Mouse (Mus musculus) liver, embryonic 16.5 days (tissue): ENCODE measurements around the gene Pgc. TPM values are rescaled to one million over a fixed set of nuclear protein-coding genes. Genes with fewer than 3 reads are reported as not detected.

ENCODE experiments used
- ATAC-seq: fragments of 200-750 bp; cut with Nextera tagmentation; 2 replicates; pipeline ENCODE4 v1.8.0; 2017; ENCODE audit warnings: low read depth, mild to moderate bottlenecking, moderate number of reproducible peaks, moderate library complexity
- H3K27ac ChIP-seq: fragments of 300-500 bp; sonication (generic); 2 replicates; pipeline ENCODE4 v1.5.1; 2014; ENCODE audit warnings: mild to moderate bottlenecking, low read length
- H3K27me3 ChIP-seq: fragments of 300-500 bp; sonication (generic); 2 replicates; pipeline ENCODE4 v1.6.1; 2014; ENCODE audit warnings: low read depth, low read length, mixed read lengths; ENCODE audit not compliant: control insufficient read depth, insufficient read depth
- H3K36me3 ChIP-seq: fragments of 300-500 bp; sonication (generic); 2 replicates; pipeline ENCODE4 v1.6.1; 2014; ENCODE audit warnings: mild to moderate bottlenecking; ENCODE audit not compliant: control insufficient read depth, insufficient read depth
- H3K4me1 ChIP-seq: fragments of 300-500 bp; sonication (generic); 2 replicates; pipeline ENCODE4 v1.6.1; 2014; ENCODE audit warnings: low read depth, low read length, mixed read lengths; ENCODE audit not compliant: control insufficient read depth
- H3K4me2 ChIP-seq: fragments of 300-500 bp; sonication (generic); 2 replicates; pipeline ENCODE4 v1.6.1; 2014; ENCODE audit warnings: low read depth, low read length, mixed read lengths
- H3K4me3 ChIP-seq: fragments of 300-500 bp; sonication (generic); 2 replicates; pipeline ENCODE4 v1.5.1; 2014; ENCODE audit warnings: low read depth, mild to moderate bottlenecking, low read length
- H3K9ac ChIP-seq: fragments of 300-500 bp; sonication (generic); 2 replicates; pipeline ENCODE4 v1.6.1; 2014; ENCODE audit warnings: low read depth, low read length
- H3K9me3 ChIP-seq: fragments of 300-500 bp; sonication (generic); replicated peaks from 2 replicates; pipeline ENCODE4 v1.6.1; 2016; ENCODE audit warnings: low read length; ENCODE audit not compliant: control insufficient read depth
- WGBS: fragments of 180-500 bp; shearing (Covaris S2); extraction: QIAGEN DNeasy Blood & Tissue Kit; methylation state at CpG from one replicate; pipeline ENCODE4 v1.1.7; 2014; ENCODE audit not compliant: insufficient replicate concordance; 5-methylcytosine and 5-hydroxymethylcytosine counted together
- polyA plus RNA-seq: library from polyadenylated mRNA; unstranded; fragments of >200 nt; fragmentation: Nextera tagmentation; extraction: Ambion mirVana; gene quantifications from 2 replicates; pipeline ENCODE4 v1.2.1, GENCODE M21; 2015

The Pgc gene
- polyA plus RNA-seq, 1 experiment from 2014 or later = not detected

GRCm38 (mm10) chr17:47738879-47739798 is 12.5 kb downstream of the Pgc start:
- no peak for ATAC-seq
- H3K4me1 ChIP-seq = peaks cover 33% of the 10 kb centered on the region
- H3K4me2 ChIP-seq = peak overlapping the region; percentile 99
- H3K4me3 ChIP-seq = peak overlapping the region; percentile 77
- no peak overlapping the region for H3K27ac ChIP-seq
- no peaks in the 10 kb centered on the region for H3K9me3 ChIP-seq
- H3K9ac ChIP-seq = peak overlapping the region; percentile 52
- 19% methylated on average over 20 of the region's 20 CpGs for WGBS
- H3K36me3 ChIP-seq = no peaks in the 10 kb centered on the region
- peaks cover 18% of the 10 kb centered on the region for H3K27me3 ChIP-seq

GRCm38 (mm10) chr17:47740186-47740585 is 13.5 kb downstream of the Pgc start:
- peaks cover 33% of the 10 kb centered on the region for H3K4me1 ChIP-seq
- H3K27ac ChIP-seq = no peak overlapping the region
- H3K4me2 ChIP-seq = no peak overlapping the region
- peaks cover 4% of the 10 kb centered on the region for H3K9me3 ChIP-seq
- WGBS = 67% methylated on average over 2 of the region's 2 CpGs
- H3K27me3 ChIP-seq = peaks cover 18% of the 10 kb centered on the region
- H3K4me3 ChIP-seq = no peak overlapping the region
- no peak overlapping the region for H3K9ac ChIP-seq
- no peak for ATAC-seq
- no peaks in the 10 kb centered on the region for H3K36me3 ChIP-seq

- ATAC-seq = peak; percentile 68
- Histone ChIP-seq H3K4me2 (peak overlapping the region; percentile 44), H3K27ac (no peak overlapping the region)
Measured at GRCm38 (mm10) chr17:47742991-47743734, 16.5 kb downstream of the Pgc start.

GRCm38 (mm10) chr17:47744086-47744485 is 17.4 kb downstream of the Pgc start:
- Histone ChIP-seq H3K27ac (no peak overlapping the region), H3K4me2 (no peak overlapping the region), H3K4me1 (peaks cover 26% of the 10 kb centered on the region), H3K36me3 (no peaks in the 10 kb centered on the region), H3K9ac (no peak overlapping the region), H3K9me3 (peaks cover 4% of the 10 kb centered on the region), H3K27me3 (peaks cover 3% of the 10 kb centered on the region), H3K4me3 (no peak overlapping the region)
- WGBS = 75% methylated on average over 14 of the region's 14 CpGs
- no peak for ATAC-seq

More at GRCm38 (mm10) chr17:47742991-47743734, 16.5 kb downstream of the Pgc start:
- no peak overlapping the region for H3K4me3 ChIP-seq
- H3K9ac ChIP-seq = no peak overlapping the region; the same call in 1 of the 2 replicates
- peaks cover 4% of the 10 kb centered on the region for H3K9me3 ChIP-seq
- WGBS = 12% methylated on average over 16 of the region's 16 CpGs
- H3K36me3 ChIP-seq = no peaks in the 10 kb centered on the region
- H3K4me1 ChIP-seq = peaks cover 28% of the 10 kb centered on the region
- H3K27me3 ChIP-seq = peaks cover 10% of the 10 kb centered on the region

- Histone ChIP-seq H3K36me3 (no peaks in the 10 kb centered on the region), H3K27ac (no peak overlapping the region), H3K9me3 (peaks cover 4% of the 10 kb centered on the region), H3K27me3 (no peaks in the 10 kb centered on the region; the same call in 1 of the 2 replicates), H3K4me1 (peaks cover 28% of the 10 kb centered on the region), H3K9ac (no peak overlapping the region), H3K4me2 (no peak overlapping the region), H3K4me3 (no peak overlapping the region)
- 76% methylated on average over 10 of the region's 10 CpGs for WGBS
- no peak for ATAC-seq
Measured at GRCm38 (mm10) chr17:47744746-47745368, 18.2 kb downstream of the Pgc start.

- Histone ChIP-seq H3K4me2 (no peak overlapping the region), H3K36me3 (peaks cover 7% of the 10 kb centered on the region; the same call in 1 of the 2 replicates), H3K9ac (no peak overlapping the region), H3K9me3 (peaks cover 4% of the 10 kb centered on the region), H3K27ac (no peak overlapping the region), H3K4me3 (no peak overlapping the region), H3K4me1 (peaks cover 33% of the 10 kb centered on the region), H3K27me3 (no peaks in the 10 kb centered on the region)
- WGBS = 70% methylated on average over 14 of the region's 14 CpGs
- no peak for ATAC-seq
Measured at GRCm38 (mm10) chr17:47748791-47749553, 22.3 kb downstream of the Pgc start.

- H3K4me3 ChIP-seq = no peak overlapping the region
- ATAC-seq = peak; percentile 37
- 43% methylated on average over 3 of the region's 3 CpGs for whole genome bisulfite sequencing
- no peaks in the 10 kb centered on the region for H3K27me3 ChIP-seq
- H3K36me3 ChIP-seq = peaks cover 7% of the 10 kb centered on the region; the same call in 1 of the 2 replicates
- no peak overlapping the region for H3K9ac ChIP-seq
- peaks cover 2% of the 10 kb centered on the region for H3K9me3 ChIP-seq
- H3K4me1 ChIP-seq = peaks cover 39% of the 10 kb centered on the region
- no peak overlapping the region for H3K4me2 ChIP-seq
- H3K27ac ChIP-seq = no peak overlapping the region
Measured at GRCm38 (mm10) chr17:47749626-47750025, 23.0 kb downstream of the Pgc start.

- no peak overlapping the region for H3K4me2 ChIP-seq
- ATAC-seq = no peak
- H3K4me3 ChIP-seq = no peak overlapping the region
- H3K4me1 ChIP-seq = peaks cover 39% of the 10 kb centered on the region
- peaks cover 7% of the 10 kb centered on the region; the same call in 1 of the 2 replicates for H3K36me3 ChIP-seq
- no peaks in the 10 kb centered on the region for H3K27me3 ChIP-seq
- 67% methylated on average over 6 of the region's 6 CpGs for whole genome bisulfite sequencing
- H3K9ac ChIP-seq = no peak overlapping the region
- H3K9me3 ChIP-seq = no peaks in the 10 kb centered on the region
- no peak overlapping the region for H3K27ac ChIP-seq
Measured at GRCm38 (mm10) chr17:47750101-47750500, 23.5 kb downstream of the Pgc start.
